In genomic region chr12:108953838-108954237, GRCm38 (mm10) we compare ENCODE assay signal across 8 mouse cellular contexts. TPM values are rescaled to one million over a fixed set of nuclear protein-coding genes. Genes with fewer than 3 reads are reported as not detected.
DNase-seq lines count a peak whose midpoint lies in the region; ATAC-seq lines count a peak whose summit lies in the region.

No protein-coding gene starts in this region.

- intact Hi-C loops in heart, postnatal 25 days (cut with DNase I), result loop anchor here (5.0 kb wide), 1 partner anchor 438 kb away; no protein-coding TSS in a partner anchor

- WGBS in embryonic facial prominence, embryonic 15.5 days, result 17% methylated on average over 6 of the region's 6 CpGs
- WGBS in kidney, embryonic 14.5 days, result 8% methylated on average over 6 of the region's 6 CpGs
- 10% methylated on average over 6 of the region's 6 CpGs for WGBS in neural tube, embryonic 12.5 days

- DNase-seq in heart, postnatal 4 days, result peak; percentile 54
- no peak for DNase-seq in heart, postnatal 25 days (ENCODE audit: low spot score)
- peak; percentile 61 for DNase-seq in brain, adult 2 months (ENCODE audit: low read depth, low spot score)
- DNase-seq in urinary bladder, adult 2 months (ENCODE audit: low spot score), result no peak

- ATAC-seq in embryonic facial prominence, embryonic 15.5 days (ENCODE audit: insufficient number of reproducible peaks, low FRiP score, low TSS enrichment, low read depth), result 0 out of 2 replicates have a peak, but pooled peaks have one; percentile 44
- peak; percentile 68; the same call in 1 of the 2 replicates for ATAC-seq in kidney, embryonic 14.5 days (ENCODE audit: low FRiP score, low TSS enrichment)
- ATAC-seq in neural tube, embryonic 12.5 days (ENCODE audit: low FRiP score, low read depth), result peak; percentile 61; the same call in 1 of the 2 replicates
- no peak for ATAC-seq in erythroid progenitor cell, adult 5-6 weeks (replicated peaks; ENCODE audit: low FRiP score, poor library complexity, severe bottlenecking)

- no peak overlapping the region for H3K27ac ChIP-seq in embryonic facial prominence, embryonic 15.5 days (replicated peaks)
- no peak overlapping the region for H3K27ac ChIP-seq in kidney, embryonic 14.5 days (ENCODE audit: low read depth, low read length)
- no peak overlapping the region for H3K27ac ChIP-seq in neural tube, embryonic 12.5 days

- peaks cover 13% of the 10 kb centered on the region for H3K4me1 ChIP-seq in embryonic facial prominence, embryonic 15.5 days
- peaks cover 9% of the 10 kb centered on the region; the same call in 1 of the 2 replicates for H3K4me1 ChIP-seq in kidney, embryonic 14.5 days (ENCODE audit: control insufficient read depth, insufficient read depth, low read length)
- H3K4me1 ChIP-seq in neural tube, embryonic 12.5 days, result peaks cover 33% of the 10 kb centered on the region

- H3K9me3 ChIP-seq in embryonic facial prominence, embryonic 15.5 days (replicated peaks), result no peaks in the 10 kb centered on the region
- no peaks in the 10 kb centered on the region for H3K9me3 ChIP-seq in kidney, embryonic 14.5 days (ENCODE audit: control insufficient read depth, low read length)
- H3K9me3 ChIP-seq in neural tube, embryonic 12.5 days, result no peaks in the 10 kb centered on the region

- no peaks in the 10 kb centered on the region for H3K36me3 ChIP-seq in embryonic facial prominence, embryonic 15.5 days
- H3K36me3 ChIP-seq in kidney, embryonic 14.5 days (ENCODE audit: control insufficient read depth, insufficient read depth, low read length), result no peaks in the 10 kb centered on the region
- H3K36me3 ChIP-seq in neural tube, embryonic 12.5 days, result no peaks in the 10 kb centered on the region

- no peak overlapping the region for H3K9ac ChIP-seq in embryonic facial prominence, embryonic 15.5 days
- H3K9ac ChIP-seq in kidney, embryonic 14.5 days (ENCODE audit: low read depth, low read length), result no peak overlapping the region
- H3K9ac ChIP-seq in neural tube, embryonic 12.5 days, result no peak overlapping the region

- no peak overlapping the region for H3K4me3 ChIP-seq in embryonic facial prominence, embryonic 15.5 days (replicated peaks)
- H3K4me3 ChIP-seq in kidney, embryonic 14.5 days (ENCODE audit: low read length), result no peak overlapping the region
- H3K4me3 ChIP-seq in neural tube, embryonic 12.5 days, result no peak overlapping the region

- H3K4me2 ChIP-seq in embryonic facial prominence, embryonic 15.5 days (replicated peaks), result no peak overlapping the region
- no peak overlapping the region for H3K4me2 ChIP-seq in kidney, embryonic 14.5 days (replicated peaks; ENCODE audit: low read depth, low read length)
- 0 out of 2 replicates have a peak overlapping the region, but pooled peaks have one; percentile 27 for H3K4me2 ChIP-seq in neural tube, embryonic 12.5 days (replicated peaks)

- H3K27me3 ChIP-seq in embryonic facial prominence, embryonic 15.5 days, result peaks cover 7% of the 10 kb centered on the region; the same call in 1 of the 2 replicates
- H3K27me3 ChIP-seq in kidney, embryonic 14.5 days (ENCODE audit: control insufficient read depth, insufficient read depth, low read length), result no peaks in the 10 kb centered on the region
- no peaks in the 10 kb centered on the region; the same call in 1 of the 2 replicates for H3K27me3 ChIP-seq in neural tube, embryonic 12.5 days (replicated peaks)

RNA-seq across cellular contexts. Expression of gene Wars, which starts 59.9 kb away (rescaled TPM):
- 10 to 100 TPM; 48.1 to 49.0 TPM for total RNA-seq in heart, postnatal 4 days (2021)
- total RNA-seq in heart, postnatal 25 days (2021), result 10 to 100 TPM; 33.6 to 35.8 TPM
- 62.9 and 65.8 TPM in 2 replicates for polyA plus RNA-seq in embryonic facial prominence, embryonic 15.5 days (2015; fragmentation: Nextera tagmentation; extraction: Ambion mirVana)
- 62.4 and 107 TPM in 2 replicates for polyA plus RNA-seq in kidney, embryonic 14.5 days (2014; fragmentation: Nextera tagmentation; extraction: Ambion mirVana)
- 120 and 123 TPM in 2 replicates for polyA plus RNA-seq in neural tube, embryonic 12.5 days (2016; fragmentation: Nextera tagmentation; extraction: Ambion mirVana)
- 4.6 and 12.3 TPM in 2 replicates for total RNA-seq in erythroid progenitor cell, adult 5-6 weeks (2015; ENCODE audit: low replicate concordance)
- total RNA-seq in erythroid progenitor cell, adult 5-6 weeks (2017; ENCODE audit: low replicate concordance), result 8.2 and 21.4 TPM in 2 replicates
- polyA plus RNA-seq in urinary bladder, adult 2 months (2012; rRNA removed), result 61.9 and 62.0 TPM in 2 replicates

Comparison
In these comparisons a context has a peak if more than half of its experiments do, and no peak if none do; other contexts are left out.
1. DNase-seq: peak in heart, postnatal 4 days (single experiment) and brain, adult 2 months (single experiment); none in heart, postnatal 25 days (single experiment) and urinary bladder, adult 2 months (single experiment).